Mouse (Mus musculus) forebrain, embryonic 11.5 days (tissue): Measurements from ENCODE around the gene Dapl1. TPM values are rescaled to one million over a fixed set of nuclear protein-coding genes. Genes with fewer than 3 reads are reported as not detected.

Source experiments
- ATAC-seq: fragments of 200-750 bp; cut with Nextera tagmentation; replicated peaks from 2 replicates; pipeline ENCODE4 v1.8.0; 2017; ENCODE audit warnings: moderate TSS enrichment; ENCODE audit not compliant: low FRiP score
- DNase-seq: peaks from one replicate; pipeline ENCODE4 v3.0.0-alpha.2; 2017; ENCODE audit warnings: low spot score
- H3K27ac ChIP-seq: fragments of 300-500 bp; sonication (generic); 2 replicates; pipeline ENCODE4 v1.5.1; 2014; ENCODE audit warnings: low read depth, low read length
- H3K27me3 ChIP-seq: fragments of 300-500 bp; sonication (generic); 2 replicates; pipeline ENCODE4 v1.6.1; 2014; ENCODE audit warnings: mild to moderate bottlenecking, low read length, mixed read lengths; ENCODE audit not compliant: control insufficient read depth, insufficient read depth
- H3K36me3 ChIP-seq: fragments of 300-500 bp; sonication (generic); 2 replicates; pipeline ENCODE4 v1.6.1; 2014; ENCODE audit warnings: mild to moderate bottlenecking, low read length, moderate library complexity, mixed read lengths; ENCODE audit not compliant: control insufficient read depth, insufficient read depth
- H3K4me1 ChIP-seq: fragments of 300-500 bp; sonication (generic); replicated peaks from 2 replicates; pipeline ENCODE4 v1.6.1; 2014; ENCODE audit warnings: low read length, mixed read lengths; ENCODE audit not compliant: control insufficient read depth, insufficient read depth
- H3K4me2 ChIP-seq: fragments of 300-500 bp; sonication (generic); 2 replicates; pipeline ENCODE4 v1.6.1; 2014; ENCODE audit warnings: low read depth, mild to moderate bottlenecking, low read length, moderate library complexity, mixed read lengths; ENCODE audit not compliant: severe bottlenecking
- H3K4me3 ChIP-seq: fragments of 300-500 bp; sonication (generic); 2 replicates; pipeline ENCODE4 v1.5.1; 2014; ENCODE audit warnings: low read depth, low read length
- H3K9ac ChIP-seq: fragments of 300-500 bp; sonication (generic); 2 replicates; pipeline ENCODE4 v1.6.1; 2014; ENCODE audit warnings: low read length
- H3K9me3 ChIP-seq: fragments of 300-500 bp; sonication (generic); 2 replicates; pipeline ENCODE4 v1.6.1; 2016; ENCODE audit warnings: low read length, mixed read lengths; ENCODE audit not compliant: control insufficient read depth
- WGBS: fragments of 180-500 bp; shearing (Covaris S2); extraction: QIAGEN DNeasy Blood & Tissue Kit; methylation state at CpG from one replicate; pipeline ENCODE4 v1.1.7; 2014; 5-methylcytosine and 5-hydroxymethylcytosine counted together
- polyA plus RNA-seq: library from polyadenylated mRNA; unstranded; fragments of >200 nt; fragmentation: Nextera tagmentation; extraction: Ambion mirVana; gene quantifications from 2 replicates; pipeline ENCODE4 v1.2.1, GENCODE M21; 2014

Dapl1 gene
- polyA plus RNA-seq, 1 experiment from 2014 or later = 1.1 TPM

- Histone ChIP-seq H3K4me2 (no peak overlapping the region), H3K4me3 (no peak overlapping the region), H3K4me1 (no peaks in the 10 kb centered on the region), H3K27me3 (no peaks in the 10 kb centered on the region), H3K9me3 (no peaks in the 10 kb centered on the region), H3K36me3 (no peaks in the 10 kb centered on the region), H3K9ac (no peak overlapping the region), H3K27ac (no peak overlapping the region)
- DNase-seq (no peak), ATAC-seq (no peak)
- WGBS = 87% methylated on average over 2 of the region's 2 CpGs
These were observed 52.5 kb downstream of the Dapl1 start for GRCm38 (mm10) chr2:59536958-59537357.

- Histone ChIP-seq H3K9me3 (no peaks in the 10 kb centered on the region), H3K27me3 (no peaks in the 10 kb centered on the region), H3K36me3 (no peaks in the 10 kb centered on the region), H3K9ac (no peak overlapping the region), H3K4me3 (no peak overlapping the region), H3K4me2 (no peak overlapping the region), H3K4me1 (no peaks in the 10 kb centered on the region), H3K27ac (no peak overlapping the region)
- ATAC-seq = no peak
- WGBS = 76% methylated on average over 7 of the region's 7 CpGs
- no peak for DNase-seq
These were observed 53.6 kb downstream of the Dapl1 start for GRCm38 (mm10) chr2:59538031-59538430.

- H3K27me3 ChIP-seq = no peaks in the 10 kb centered on the region
- WGBS = 73% methylated on average over 4 of the region's 4 CpGs
- no peak overlapping the region for H3K9ac ChIP-seq
- no peaks in the 10 kb centered on the region for H3K36me3 ChIP-seq
- H3K4me3 ChIP-seq = no peak overlapping the region
- DNase-seq (no peak), ATAC-seq (no peak)
- H3K4me1 ChIP-seq = peaks cover 6% of the 10 kb centered on the region; the same call in 1 of the 2 replicates
- no peak overlapping the region for H3K4me2 ChIP-seq
- H3K27ac ChIP-seq = no peak overlapping the region
- no peaks in the 10 kb centered on the region for H3K9me3 ChIP-seq
These were observed 55.3 kb downstream of the Dapl1 start for GRCm38 (mm10) chr2:59539796-59540195.

GRCm38 (mm10) chr2:59541121-59541887 lies 56.9 kb downstream of the Dapl1 start:
- H3K4me1 ChIP-seq = peaks cover 6% of the 10 kb centered on the region; the same call in 1 of the 2 replicates
- no peak overlapping the region for H3K27ac ChIP-seq
- 23% methylated on average over 11 of the region's 11 CpGs for WGBS

GRCm38 (mm10) chr2:59543543-59544065 lies 59.2 kb downstream of the Dapl1 start:
- H3K4me1 ChIP-seq = peaks cover 6% of the 10 kb centered on the region; the same call in 1 of the 2 replicates
- H3K9me3 ChIP-seq = no peaks in the 10 kb centered on the region
- no peak overlapping the region; the same call in 1 of the 2 replicates for H3K4me2 ChIP-seq
- 14% methylated on average over 9 of the region's 9 CpGs for WGBS
- no peak overlapping the region for H3K27ac ChIP-seq
- no peak overlapping the region for H3K9ac ChIP-seq
- ATAC-seq (0 out of 2 replicates have a peak, but pooled peaks have one; percentile 30), DNase-seq (no peak)
- H3K27me3 ChIP-seq = no peaks in the 10 kb centered on the region
- no peak overlapping the region for H3K4me3 ChIP-seq
- no peaks in the 10 kb centered on the region for H3K36me3 ChIP-seq

More at GRCm38 (mm10) chr2:59541121-59541887, 56.9 kb downstream of the Dapl1 start:
- Histone ChIP-seq H3K9ac (no peak overlapping the region), H3K4me2 (no peak overlapping the region), H3K4me3 (no peak overlapping the region), H3K36me3 (no peaks in the 10 kb centered on the region), H3K27me3 (no peaks in the 10 kb centered on the region), H3K9me3 (no peaks in the 10 kb centered on the region)
- ATAC-seq (peak; percentile 53; the same call in 1 of the 2 replicates), DNase-seq (peak; percentile 85)

GRCm38 (mm10) chr2:59544237-59544909 lies 59.9 kb downstream of the Dapl1 start:
- Histone ChIP-seq H3K4me3 (no peak overlapping the region), H3K27ac (no peak overlapping the region), H3K36me3 (no peaks in the 10 kb centered on the region), H3K27me3 (no peaks in the 10 kb centered on the region), H3K9ac (no peak overlapping the region), H3K9me3 (no peaks in the 10 kb centered on the region), H3K4me2 (no peak overlapping the region), H3K4me1 (peaks cover 6% of the 10 kb centered on the region; the same call in 1 of the 2 replicates)
- 18% methylated on average over 13 of the region's 13 CpGs for WGBS
- ATAC-seq (no peak), DNase-seq (no peak)

- DNase-seq (no peak), ATAC-seq (no peak)
- H3K27ac ChIP-seq = no peak overlapping the region
- peaks cover 6% of the 10 kb centered on the region; the same call in 1 of the 2 replicates for H3K4me1 ChIP-seq
- no peak overlapping the region for H3K4me2 ChIP-seq
- H3K9me3 ChIP-seq = no peaks in the 10 kb centered on the region
- no peaks in the 10 kb centered on the region for H3K27me3 ChIP-seq
- no peak overlapping the region for H3K4me3 ChIP-seq
- H3K36me3 ChIP-seq = no peaks in the 10 kb centered on the region
- H3K9ac ChIP-seq = no peak overlapping the region
- 14% methylated on average over 7 of the region's 7 CpGs for WGBS
These were observed 60.5 kb downstream of the Dapl1 start for GRCm38 (mm10) chr2:59545001-59545400.

- Histone ChIP-seq H3K4me1 (peaks cover 6% of the 10 kb centered on the region; the same call in 1 of the 2 replicates), H3K36me3 (no peaks in the 10 kb centered on the region), H3K4me2 (no peak overlapping the region), H3K27me3 (no peaks in the 10 kb centered on the region), H3K9me3 (no peaks in the 10 kb centered on the region), H3K4me3 (no peak overlapping the region), H3K27ac (no peak overlapping the region), H3K9ac (no peak overlapping the region)
- 93% methylated on average over 8 of the region's 8 CpGs for WGBS
- DNase-seq (no peak), ATAC-seq (no peak)
These were observed 63.1 kb downstream of the Dapl1 start for GRCm38 (mm10) chr2:59547369-59548099.
